Mouse (Mus musculus) olfactory bulb, adult 2 months (tissue): ENCODE results near the gene Iqcn.

Experiments used
- CTCF ChIP-seq: fragments of 200-500 bp; IDR thresholded peaks from 2 replicates; pipeline ENCODE4 v1.5.1; 2012; ENCODE audit warnings: low read depth, mild to moderate bottlenecking, low read length, moderate library complexity; ENCODE audit not compliant: insufficient read depth
- POLR2A ChIP-seq: fragments of 200-500 bp; IDR thresholded peaks from 2 replicates; pipeline ENCODE4 v1.6.1; 2012; ENCODE audit warnings: mild to moderate bottlenecking, low read depth, low read length, moderate library complexity; ENCODE audit not compliant: insufficient read depth

GRCm38 (mm10) chr8:70679404-70679803 is 23.9 kb upstream of the Iqcn start:
- TF ChIP-seq POLR2A (no peak), CTCF (no peak)
